ENCODE assay signal across 17 mouse cellular contexts in the genomic region with DNA sequence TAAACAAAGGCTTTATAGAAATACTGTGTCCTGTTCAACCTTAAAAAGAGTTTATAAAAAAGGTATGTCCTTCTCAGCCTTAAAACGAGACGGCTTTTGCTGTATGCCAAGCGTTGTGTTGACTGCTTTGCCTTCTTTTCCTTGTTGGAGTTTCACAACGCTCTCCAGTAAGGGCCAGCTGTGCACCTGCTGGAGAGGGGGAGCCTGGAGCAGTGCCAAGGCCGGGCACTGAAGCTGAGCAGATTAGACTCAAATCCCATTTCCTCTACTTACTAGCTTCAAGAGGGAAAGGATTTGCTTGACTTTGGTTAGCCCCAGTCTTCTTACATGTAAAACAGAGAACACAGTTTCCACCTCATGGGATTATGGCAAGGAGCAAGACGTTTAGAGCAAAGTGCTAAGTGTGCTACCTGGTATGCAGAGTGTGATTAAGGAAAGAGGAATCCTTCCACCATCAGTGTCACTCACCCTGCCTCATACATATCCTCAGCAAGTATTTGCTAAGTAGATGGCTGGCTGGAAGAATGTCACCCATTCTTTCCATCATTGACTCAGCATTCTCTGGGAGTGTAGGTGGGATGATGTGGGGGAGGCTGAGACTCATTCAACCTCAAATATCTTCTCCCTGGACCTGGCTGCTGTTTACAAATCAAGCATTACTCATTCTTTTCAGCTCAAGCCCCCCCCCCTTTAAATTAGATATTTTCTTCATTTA.
A peak's percentile ranks its signal among the peaks of the same experiment; 100 is the strongest.
DNase-seq lines count a peak whose midpoint lies in the region; ATAC-seq and TF ChIP-seq lines count a peak whose summit lies in the region.
"Had no signal": no experiment of that assay in that cellular context is flagged by ENCODE, and none has a peak within 500 bp of the region (broad histone marks: within the 10 kb centered on the region; RNA-seq: fewer than 3 reads in every experiment).

No protein-coding gene starts in this region.

- no peaks in the 10 kb centered on the region for H3K9me3 ChIP-seq in kidney, embryonic 14.5 days (ENCODE audit: control insufficient read depth, low read length)
- H3K9me3 ChIP-seq in lung, postnatal 0 days (ENCODE audit: low read length): no peaks in the 10 kb centered on the region
- H3K9me3 ChIP-seq: embryonic facial prominence, embryonic 13.5 days; heart, embryonic 15.5 days; limb, embryonic 12.5 days; megakaryocyte, embryonic 14.5 days; neural tube, embryonic 13.5 days had no signal

- TF ChIP-seq EP300 in lung, postnatal 0 days (IDR thresholded peaks at IDR 0.05): no peak

- no peak overlapping the region for H3K9ac ChIP-seq in kidney, embryonic 14.5 days (ENCODE audit: low read depth, low read length)
- no peak overlapping the region for H3K9ac ChIP-seq in lung, postnatal 0 days (replicated peaks; ENCODE audit: low read depth)
- H3K9ac ChIP-seq: embryonic facial prominence, embryonic 13.5 days; heart, embryonic 15.5 days; limb, embryonic 12.5 days; neural tube, embryonic 13.5 days had no signal

- no peak overlapping the region for H3K27ac ChIP-seq in kidney, embryonic 14.5 days (ENCODE audit: low read depth, low read length)
- H3K27ac ChIP-seq in lung, postnatal 0 days (ENCODE audit: low read length): no peak overlapping the region
- H3K27ac ChIP-seq: embryonic facial prominence, embryonic 13.5 days; gastrocnemius, adult 2 months; heart, embryonic 15.5 days; limb, embryonic 12.5 days; neural tube, embryonic 13.5 days had no signal

- ATAC-seq in kidney, embryonic 14.5 days (ENCODE audit: low FRiP score, low TSS enrichment): peak; percentile 35; the same call in 1 of the 2 replicates
- peak; percentile 83 for ATAC-seq in lung, postnatal 0 days

- DNase-seq in cerebellum, postnatal 14 days: peak; percentile 28 to 41
- no peak for DNase-seq in cerebellum, adult 8-10 months
- DNase-seq in kidney, adult 9 months: no peak
- peak; percentile 37 for DNase-seq in NIH3T3 (ENCODE audit: low read depth)
- peak; percentile 72 for DNase-seq in lung, postnatal 0 days (ENCODE audit: low spot score)
- DNase-seq in spleen, postnatal 4 days (ENCODE audit: low spot score in 2 of 2): no peak
- no peak for DNase-seq in layer of hippocampus, adult 9-10 months (ENCODE audit: low spot score)
- DNase-seq: adrenal gland, postnatal 14 days; cerebellum, adult 18-20 months; gastrocnemius, adult 2 months; thymus, postnatal 4 days had no signal

- H3K4me3 ChIP-seq in kidney, embryonic 14.5 days (ENCODE audit: low read length): no peak overlapping the region
- H3K4me3 ChIP-seq in lung, postnatal 0 days (ENCODE audit: low read depth, low read length): no peak overlapping the region
- H3K4me3 ChIP-seq: embryonic facial prominence, embryonic 13.5 days; gastrocnemius, adult 2 months; heart, embryonic 15.5 days; limb, embryonic 12.5 days; megakaryocyte, embryonic 14.5 days; neural tube, embryonic 13.5 days had no signal

- H3K27me3 ChIP-seq in kidney, embryonic 14.5 days (ENCODE audit: control insufficient read depth, insufficient read depth, low read length): no peaks in the 10 kb centered on the region
- no peaks in the 10 kb centered on the region for H3K27me3 ChIP-seq in lung, postnatal 0 days (replicated peaks; ENCODE audit: insufficient read depth, low read length)
- H3K27me3 ChIP-seq: embryonic facial prominence, embryonic 13.5 days; heart, embryonic 15.5 days; limb, embryonic 12.5 days; neural tube, embryonic 13.5 days had no signal

- 74% methylated on average over 6 of the region's 6 CpGs for WGBS in kidney, embryonic 14.5 days
- 44% methylated on average over 6 of the region's 6 CpGs for WGBS in lung, postnatal 0 days

- H3K36me3 ChIP-seq in kidney, embryonic 14.5 days (ENCODE audit: control insufficient read depth, insufficient read depth, low read length): no peaks in the 10 kb centered on the region
- no peaks in the 10 kb centered on the region for H3K36me3 ChIP-seq in lung, postnatal 0 days (ENCODE audit: insufficient read depth, low read length)
- H3K36me3 ChIP-seq: embryonic facial prominence, embryonic 13.5 days; heart, embryonic 15.5 days; limb, embryonic 12.5 days; neural tube, embryonic 13.5 days had no signal

- no peak overlapping the region for H3K4me2 ChIP-seq in kidney, embryonic 14.5 days (replicated peaks; ENCODE audit: low read depth, low read length)
- no peak overlapping the region for H3K4me2 ChIP-seq in lung, postnatal 0 days (replicated peaks; ENCODE audit: low read depth, low read length)
- H3K4me2 ChIP-seq: embryonic facial prominence, embryonic 13.5 days; heart, embryonic 15.5 days; limb, embryonic 12.5 days; neural tube, embryonic 13.5 days had no signal

- no peaks in the 10 kb centered on the region for H3K4me1 ChIP-seq in kidney, embryonic 14.5 days (ENCODE audit: control insufficient read depth, insufficient read depth, low read length)
- no peaks in the 10 kb centered on the region for H3K4me1 ChIP-seq in lung, postnatal 0 days (ENCODE audit: insufficient read depth, low read depth, low read length)
- H3K4me1 ChIP-seq: neural tube, embryonic 13.5 days had no signal

- no peak for TF ChIP-seq CTCF in lung, postnatal 0 days (IDR thresholded peaks at IDR 0.05)

Comparison
In these comparisons a context has a peak if more than half of its experiments do, and no peak if none do; other contexts are left out.
1. DNase-seq: peak in cerebellum, postnatal 14 days (2 of 2), NIH3T3 (single experiment) and lung, postnatal 0 days (single experiment); none in cerebellum, adult 8-10 months (single experiment), kidney, adult 9 months (single experiment), spleen, postnatal 4 days (0 of 2) and layer of hippocampus, adult 9-10 months (single experiment).